In genomic region chr13:55404853-55405782, GRCm38 (mm10) we compare ENCODE assay signal across 9 mouse cellular contexts. TPM values are rescaled to one million over a fixed set of nuclear protein-coding genes. Genes with fewer than 3 reads are reported as not detected.
DNase-seq lines count a peak whose midpoint lies in the region; ATAC-seq and TF ChIP-seq lines count a peak whose summit lies in the region.
"Had no signal": no experiment of that assay in that cellular context is flagged by ENCODE, and none has a peak within 500 bp of the region (broad histone marks: within the 10 kb centered on the region; RNA-seq: fewer than 3 reads in every experiment).

No protein-coding gene starts in this region.

- H3K9me3 ChIP-seq in ES-E14 (ENCODE audit: control insufficient read depth, insufficient read depth, low read depth, low read length): no peaks in the 10 kb centered on the region
- no peaks in the 10 kb centered on the region for H3K9me3 ChIP-seq in forebrain, embryonic 14.5 days (replicated peaks; ENCODE audit: control insufficient read depth, low read length)
- no peaks in the 10 kb centered on the region for H3K9me3 ChIP-seq in lung, embryonic 16.5 days (ENCODE audit: control insufficient read depth, low read length)

- 0 out of 2 replicates have a peak overlapping the region, but pooled peaks have one; percentile 14 for H3K4me2 ChIP-seq in forebrain, embryonic 14.5 days (ENCODE audit: low read length)
- peak overlapping the region; percentile 23; the same call in 1 of the 2 replicates for H3K4me2 ChIP-seq in lung, embryonic 16.5 days (ENCODE audit: low read depth, low read length)

- no peaks in the 10 kb centered on the region for H3K27me3 ChIP-seq in forebrain, embryonic 14.5 days (replicated peaks; ENCODE audit: control insufficient read depth, insufficient read depth, low read length)
- no peaks in the 10 kb centered on the region; the same call in 1 of the 2 replicates for H3K27me3 ChIP-seq in lung, embryonic 16.5 days (ENCODE audit: control insufficient read depth, insufficient read depth, low read depth, low read length)
- H3K27me3 ChIP-seq in thymus, adult 2 months (ENCODE audit: control insufficient read depth, insufficient read depth, low read length): no peaks in the 10 kb centered on the region

- no peak overlapping the region for H3K27ac ChIP-seq in ES-E14 (ENCODE audit: insufficient read depth, low read depth, low read length, poor library complexity, severe bottlenecking)
- peak overlapping the region; percentile 80 for H3K27ac ChIP-seq in forebrain, embryonic 14.5 days (ENCODE audit: low read depth, low read length)
- no peak overlapping the region for H3K27ac ChIP-seq in lung, embryonic 16.5 days (ENCODE audit: low read length)
- peak overlapping the region; percentile 26 for H3K27ac ChIP-seq in thymus, adult 2 months (ENCODE audit: control insufficient read depth, insufficient read depth, low read length)

- H3K9ac ChIP-seq in ES-E14 (ENCODE audit: insufficient read depth, low read depth, low read length, poor library complexity, severe bottlenecking): no peak overlapping the region
- peak overlapping the region; percentile 63 for H3K9ac ChIP-seq in forebrain, embryonic 14.5 days (ENCODE audit: low read length)
- H3K9ac ChIP-seq in lung, embryonic 16.5 days (ENCODE audit: low read length): no peak overlapping the region; the same call in 1 of the 2 replicates

- no peaks in the 10 kb centered on the region for H3K4me1 ChIP-seq in ES-E14 (ENCODE audit: control insufficient read depth in 2 of 2, insufficient read depth in 2 of 2, low read length in 2 of 2, poor library complexity in 1 of 2)
- H3K4me1 ChIP-seq in forebrain, embryonic 14.5 days (ENCODE audit: control insufficient read depth, insufficient read depth, low read length): peaks cover 5% of the 10 kb centered on the region
- peaks cover 4% of the 10 kb centered on the region for H3K4me1 ChIP-seq in lung, embryonic 16.5 days (replicated peaks; ENCODE audit: control insufficient read depth, insufficient read depth, low read length)
- H3K4me1 ChIP-seq in thymus, adult 2 months (replicated peaks; ENCODE audit: control insufficient read depth, insufficient read depth, low read length): peaks cover 14% of the 10 kb centered on the region

- H3K36me3 ChIP-seq in ES-E14 (ENCODE audit: control insufficient read depth, insufficient read depth, low read length, poor library complexity, severe bottlenecking): no peaks in the 10 kb centered on the region
- H3K36me3 ChIP-seq in forebrain, embryonic 14.5 days (ENCODE audit: control insufficient read depth, insufficient read depth, low read length): no peaks in the 10 kb centered on the region
- no peaks in the 10 kb centered on the region for H3K36me3 ChIP-seq in lung, embryonic 16.5 days (ENCODE audit: control insufficient read depth, insufficient read depth, low read length)
- H3K36me3 ChIP-seq in thymus, adult 2 months (ENCODE audit: control insufficient read depth, insufficient read depth, low read length): no peaks in the 10 kb centered on the region

- H3K4me3 ChIP-seq in ES-E14 (ENCODE audit: insufficient read depth in 1 of 2, low read depth in 1 of 2, low read length in 2 of 2, poor library complexity in 1 of 2, severe bottlenecking in 1 of 2): no peak overlapping the region
- H3K4me3 ChIP-seq in forebrain, embryonic 14.5 days (ENCODE audit: low read depth, low read length): no peak overlapping the region
- no peak overlapping the region for H3K4me3 ChIP-seq in lung, embryonic 16.5 days (ENCODE audit: low read length)
- H3K4me3 ChIP-seq in thymus, adult 2 months (ENCODE audit: control insufficient read depth, insufficient read depth, low read length): no peak overlapping the region

- ATAC-seq in cerebellum, adult (ENCODE audit: insufficient number of reproducible peaks, low FRiP score, low TSS enrichment): peak; percentile 45; the same call in 1 of the 2 replicates
- peak; percentile 95 for ATAC-seq in forebrain, embryonic 14.5 days
- peak; percentile 93 for ATAC-seq in lung, embryonic 16.5 days (ENCODE audit: low read depth)

- TF ChIP-seq POLR2A in thymus, adult 2 months (IDR thresholded peaks at IDR 0.05; ENCODE audit: control insufficient read depth, extremely low read depth, insufficient read depth, low read length, poor library complexity): no peak

- peak; percentile 65 for DNase-seq in ES-E14 (ENCODE audit: low read depth, low spot score)
- peak; percentile 96 for DNase-seq in forebrain, embryonic 14.5 days (ENCODE audit: low spot score)
- DNase-seq in heart, postnatal 4 days: peak; percentile 84
- peak; percentile 59 for DNase-seq in layer of hippocampus, adult 9-10 months (ENCODE audit: low spot score)
- peak; percentile 40 for DNase-seq in ovary, adult 18-20 months (ENCODE audit: low spot score)
- peak; percentile 88 for DNase-seq in thymus, adult 2 months

- in situ Hi-C loops in ES-E14 (cut with MboI; ENCODE audit: low sequenced_read_pairs in 2 of 2, unreplicated experiment in 2 of 2): no loop called here

- TF ChIP-seq CTCF in thymus, adult 2 months (IDR thresholded peaks at IDR 0.05; ENCODE audit: borderline replicate concordance, control insufficient read depth, extremely low read depth, insufficient read depth, low read length, poor library complexity): peak; percentile 93

- 16% methylated on average over 11 of the region's 11 CpGs for WGBS in forebrain, embryonic 14.5 days
- WGBS in lung, embryonic 16.5 days: 12% methylated on average over 11 of the region's 11 CpGs
- 8% methylated on average over 11 of the region's 11 CpGs for WGBS in thymus, adult 2 months

TF ChIP-seq in ES-E14, 5 proteins besides CTCF, POLR2A, EP300 and RAD21:
- TF ChIP-seq CHD2 (IDR thresholded peaks at IDR 0.05; ENCODE audit: low read depth, low read length): no peak
- TF ChIP-seq HCFC1 (IDR thresholded peaks at IDR 0.05; ENCODE audit: borderline replicate concordance, insufficient read depth, low read length): 0 out of 2 replicates have a peak, but pooled peaks have one; percentile 52
- TF ChIP-seq MAFK (IDR thresholded peaks at IDR 0.05; ENCODE audit: insufficient read depth, low read depth, low read length): no peak
- TF ChIP-seq ZC3H11A (IDR thresholded peaks at IDR 0.05; ENCODE audit: borderline replicate concordance, low read depth, low read length): peak; percentile 87; the same call in 1 of the 2 replicates
- TF ChIP-seq ZNF384 (IDR thresholded peaks at IDR 0.05; ENCODE audit: low read depth, low read length): peak; percentile 75

RNA-seq across cellular contexts. Expression of gene Slc34a1, which starts 7.1 kb away (rescaled TPM):
- total RNA-seq in ES-E14 (2012; rRNA removed): not detected in 2 replicates
- polyA plus RNA-seq in forebrain, embryonic 14.5 days (2014; fragmentation: Nextera tagmentation; extraction: Ambion mirVana): not detected in 2 replicates
- not detected for total RNA-seq in heart, postnatal 4 days (2021)
- polyA plus RNA-seq in lung, embryonic 16.5 days (2015; fragmentation: Nextera tagmentation; extraction: Ambion mirVana): not detected in 2 replicates
- polyA plus RNA-seq in thymus, adult 2 months (2012; rRNA removed): 0.83 and 6.0 TPM in 2 replicates

RNA-seq across cellular contexts. Expression of gene Pfn3, which starts 9.9 kb away (rescaled TPM):
- total RNA-seq in ES-E14 (2012; rRNA removed): not detected in 2 replicates
- polyA plus RNA-seq in forebrain, embryonic 14.5 days (2014; fragmentation: Nextera tagmentation; extraction: Ambion mirVana): 0.71 and 1.0 TPM in 2 replicates
- total RNA-seq in heart, postnatal 4 days (2021): not detected
- polyA plus RNA-seq in lung, embryonic 16.5 days (2015; fragmentation: Nextera tagmentation; extraction: Ambion mirVana): not detected in 2 replicates
- not detected in 2 replicates for polyA plus RNA-seq in thymus, adult 2 months (2012; rRNA removed)
- polyA plus RNA-seq: large intestine, adult 2 months had no signal

RNA-seq across cellular contexts. Expression of gene F12, which starts 21.5 kb away (rescaled TPM):
- total RNA-seq in ES-E14 (2012; rRNA removed): not detected in 2 replicates
- polyA plus RNA-seq in forebrain, embryonic 14.5 days (2014; fragmentation: Nextera tagmentation; extraction: Ambion mirVana): not detected in 2 replicates
- total RNA-seq in heart, postnatal 4 days (2021): not detected
- polyA plus RNA-seq in lung, embryonic 16.5 days (2015; fragmentation: Nextera tagmentation; extraction: Ambion mirVana): 0.23 and 2.7 TPM in 2 replicates
- 0.39 and 1.6 TPM in 2 replicates for polyA plus RNA-seq in thymus, adult 2 months (2012; rRNA removed)

RNA-seq across cellular contexts. Expression of gene Rgs14, which starts 35.6 kb away (rescaled TPM):
- total RNA-seq in ES-E14 (2012; rRNA removed): 0.62 and 1.4 TPM in 2 replicates
- polyA plus RNA-seq in forebrain, embryonic 14.5 days (2014; fragmentation: Nextera tagmentation; extraction: Ambion mirVana): 0.66 and 0.75 TPM in 2 replicates
- total RNA-seq in heart, postnatal 4 days (2021): under 1 TPM in 1 of 2 experiments, not detected in 1; 0.70 TPM
- 1.4 and 2.1 TPM in 2 replicates for polyA plus RNA-seq in lung, embryonic 16.5 days (2015; fragmentation: Nextera tagmentation; extraction: Ambion mirVana)
- polyA plus RNA-seq in thymus, adult 2 months (2012; rRNA removed): 179 and 220 TPM in 2 replicates

RNA-seq across cellular contexts. Expression of gene Grk6, which starts 39.8 kb away (rescaled TPM):
- total RNA-seq in ES-E14 (2012; rRNA removed): 74.7 and 132 TPM in 2 replicates
- 25.0 and 28.9 TPM in 2 replicates for polyA plus RNA-seq in forebrain, embryonic 14.5 days (2014; fragmentation: Nextera tagmentation; extraction: Ambion mirVana)
- 10 to 100 TPM; 29.9 to 31.1 TPM for total RNA-seq in heart, postnatal 4 days (2021)
- 13.6 and 15.5 TPM in 2 replicates for polyA plus RNA-seq in lung, embryonic 16.5 days (2015; fragmentation: Nextera tagmentation; extraction: Ambion mirVana)
- polyA plus RNA-seq in thymus, adult 2 months (2012; rRNA removed): 228 and 238 TPM in 2 replicates

Comparison
In these comparisons a context has a peak if more than half of its experiments do, and no peak if none do; other contexts are left out.
1. DNase-seq: peak in every context shown above with its lines; median percentile 96 in forebrain, embryonic 14.5 days; 88 in thymus, adult 2 months; 84 in heart, postnatal 4 days; 65 in ES-E14; 59 in layer of hippocampus, adult 9-10 months; 40 in ovary, adult 18-20 months.
2. H3K27ac ChIP-seq: peak in forebrain, embryonic 14.5 days (single experiment) and thymus, adult 2 months (single experiment); none in ES-E14 (single experiment) and lung, embryonic 16.5 days (single experiment).
3. ATAC-seq: peak in every context shown above with its lines; median percentile 95 in forebrain, embryonic 14.5 days; 93 in lung, embryonic 16.5 days; 45 in cerebellum, adult.